Mouse (Mus musculus) lung, adult 10 weeks (tissue): ENCODE measurements around the gene Kcnq1. TPM values are rescaled to one million over a fixed set of nuclear protein-coding genes. Genes with fewer than 3 reads are reported as not detected.

ENCODE experiments used
- polyA plus RNA-seq: library from polyadenylated mRNA; stranded (reverse); fragments of 350-450 nt; fragmentation: Illumina TruSeq; extraction: RNeasy Lipid Tissue Mini Kit (QIAGEN cat#74804); gene quantifications from one replicate; pipeline ENCODE4 v1.2.3, GENCODE M21; 2014; ENCODE audit warnings: low read depth, low replicate concordance; ENCODE audit not compliant: insufficient read depth

The Kcnq1 gene
- 15.0 TPM for polyA plus RNA-seq

DNA sequence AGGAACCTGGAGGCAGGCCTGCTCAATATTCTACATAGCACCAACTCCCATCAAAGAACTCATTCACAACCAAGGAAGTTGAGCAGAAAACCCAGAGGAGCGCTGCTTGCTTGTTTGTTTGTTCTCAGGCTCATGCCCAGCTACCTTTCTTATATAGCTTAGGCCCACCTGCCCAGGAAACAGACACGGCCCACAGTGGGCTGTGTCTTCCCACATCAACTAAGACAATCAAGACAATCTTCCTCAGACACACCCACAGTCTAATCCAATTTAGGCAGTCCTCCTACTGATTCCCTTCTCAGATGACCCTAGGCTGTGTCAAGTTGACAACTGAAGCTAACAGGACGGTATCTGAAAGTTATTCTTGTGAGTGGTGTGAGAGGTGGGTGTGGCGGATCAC lies at the start of gene Kcnq1:
Kcnq1 (plus strand) TSS at position 301 of the 400 bp plus-strand sequence.

GRCm38 (mm10) chr7:143068882-143069591 lies 37.1 kb upstream of the Kcnq1 start, which contains the start of gene Tssc4:
Gene Tssc4 (plus strand): TSS chr7:143069249.

GRCm38 (mm10) chr7:143094592-143095553 lies 11.3 kb upstream of the Kcnq1 start, which contains the start of gene Trpm5:
Gene Trpm5 (minus strand): TSS chr7:143094642.

GRCm38 (mm10) chr7:143460874-143461273 lies 354.7 kb downstream of the Kcnq1 start, which contains the start of gene Cdkn1c:
Gene Cdkn1c (minus strand): TSS chr7:143461050.

DNA sequence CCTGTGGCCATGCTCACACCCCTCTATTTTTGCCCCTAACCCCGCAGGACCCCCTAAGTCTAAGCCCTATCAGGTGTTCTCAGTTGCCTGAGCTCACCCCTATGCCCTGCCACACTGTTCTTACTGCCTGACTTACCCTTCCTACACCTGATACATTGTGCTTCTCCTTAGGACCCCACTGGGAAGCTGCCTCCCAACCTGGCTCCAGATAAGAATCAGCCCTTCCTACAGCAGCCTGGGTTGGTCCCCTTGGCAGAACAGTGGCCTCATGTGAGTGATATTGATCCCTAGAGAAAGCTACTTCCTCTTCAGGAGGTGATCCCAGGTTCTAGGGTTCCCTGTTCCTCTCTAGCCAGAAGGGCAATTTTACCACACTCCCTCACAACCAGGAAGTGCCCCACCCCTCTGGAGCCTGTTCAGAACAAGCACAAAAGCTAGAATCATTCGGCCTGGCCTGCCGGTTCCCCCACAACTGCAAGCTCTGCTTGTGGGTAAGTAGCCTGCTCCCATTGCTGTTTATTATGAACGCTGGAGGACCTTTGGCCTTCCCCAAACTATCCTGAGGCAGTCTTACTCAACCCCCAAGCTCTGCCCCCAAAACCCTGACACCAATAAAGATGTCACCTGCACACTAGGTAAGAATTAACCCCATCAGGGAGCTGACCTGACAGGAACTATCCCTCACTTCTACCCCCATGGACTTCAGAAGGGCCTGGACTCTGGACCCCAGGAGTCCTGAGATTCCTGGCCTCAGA lies 367.4 kb downstream of the Kcnq1 start, which contains the start of gene Slc22a18:
Slc22a18 (plus strand) TSS at position 390 of the 755 bp plus-strand sequence.

Other genes with a start within 250 kb of the Kcnq1 start
- not detected for gene Th, start 175.2 kb upstream of the Kcnq1 start, polyA plus RNA-seq
- gene Ascl2, start 137.1 kb upstream of the Kcnq1 start, polyA plus RNA-seq, result 0.19 TPM
- gene Tspan32, start 101.3 kb upstream of the Kcnq1 start, polyA plus RNA-seq, result 12.8 TPM
- gene Cd81, start 53.6 kb upstream of the Kcnq1 start, polyA plus RNA-seq, result 294 TPM
- gene Tssc4, start 37.1 kb upstream of the Kcnq1 start, polyA plus RNA-seq, result 36.2 TPM
- 0.24 TPM for gene Trpm5, start 11.7 kb upstream of the Kcnq1 start, polyA plus RNA-seq